Comparison of ENCODE assay signal across 7 mouse cellular contexts in the genomic region with DNA sequence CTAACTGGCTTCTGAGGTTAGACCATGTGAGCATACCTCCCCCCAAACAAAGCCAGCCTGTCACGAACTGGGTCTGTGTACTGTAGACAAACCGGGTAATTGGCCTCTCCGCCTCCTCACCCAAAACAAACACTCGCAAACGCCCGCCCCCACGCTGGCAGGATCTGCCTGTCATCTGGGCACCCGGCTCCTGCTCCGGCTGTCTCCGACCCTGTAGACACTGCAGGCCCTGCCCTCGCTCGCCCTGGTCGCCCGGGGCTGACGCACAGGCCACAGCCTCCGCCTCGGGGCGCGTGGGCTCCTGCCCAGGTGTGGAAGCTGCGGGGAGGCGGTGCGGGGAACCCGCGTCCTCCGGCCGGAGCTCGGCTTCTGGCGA. TPM values are rescaled to one million over a fixed set of nuclear protein-coding genes. Genes with fewer than 3 reads are reported as not detected.
DNase-seq lines count a peak whose midpoint lies in the region; ATAC-seq lines count a peak whose summit lies in the region.

A gene (plus strand): TSS at position 202 of the 376 bp plus-strand sequence.

- peaks cover 14% of the 10 kb centered on the region for H3K27me3 ChIP-seq in intestine, embryonic 16.5 days (replicated peaks; ENCODE audit: control insufficient read depth, insufficient read depth, low read length)
- peaks cover 78% of the 10 kb centered on the region for H3K27me3 ChIP-seq in midbrain, embryonic 10.5 days (ENCODE audit: low read depth, poor library complexity, severe bottlenecking)
- peaks cover 25% of the 10 kb centered on the region for H3K27me3 ChIP-seq in stomach, embryonic 16.5 days (ENCODE audit: control insufficient read depth, insufficient read depth, low read length)

- no peaks in the 10 kb centered on the region for H3K36me3 ChIP-seq in intestine, embryonic 16.5 days (ENCODE audit: control insufficient read depth, insufficient read depth, low read length)
- no peaks in the 10 kb centered on the region for H3K36me3 ChIP-seq in midbrain, embryonic 10.5 days
- no peaks in the 10 kb centered on the region for H3K36me3 ChIP-seq in stomach, embryonic 16.5 days (ENCODE audit: control insufficient read depth, insufficient read depth, low read length)

- H3K9me3 ChIP-seq in intestine, embryonic 16.5 days (ENCODE audit: control insufficient read depth, low read length), result no peaks in the 10 kb centered on the region
- H3K9me3 ChIP-seq in midbrain, embryonic 10.5 days (replicated peaks), result no peaks in the 10 kb centered on the region
- H3K9me3 ChIP-seq in stomach, embryonic 16.5 days (replicated peaks; ENCODE audit: control insufficient read depth, low read length), result no peaks in the 10 kb centered on the region

- peak within 1 kb of the TSS; percentile 62 for H3K4me3 ChIP-seq in intestine, embryonic 16.5 days (ENCODE audit: low read length)
- peak within 1 kb of the TSS; percentile 79 for H3K4me3 ChIP-seq in midbrain, embryonic 10.5 days
- H3K4me3 ChIP-seq in stomach, embryonic 16.5 days (replicated peaks; ENCODE audit: low read length), result peak within 1 kb of the TSS; percentile 54

- peaks cover 8% of the 10 kb centered on the region; the same call in 1 of the 2 replicates for H3K4me1 ChIP-seq in intestine, embryonic 16.5 days (ENCODE audit: control insufficient read depth, insufficient read depth, low read length)
- H3K4me1 ChIP-seq in midbrain, embryonic 10.5 days, result peaks cover 73% of the 10 kb centered on the region
- H3K4me1 ChIP-seq in stomach, embryonic 16.5 days (ENCODE audit: control insufficient read depth, insufficient read depth, low read length), result peaks cover 9% of the 10 kb centered on the region; the same call in 1 of the 2 replicates

- peak; percentile 58 for ATAC-seq in intestine, embryonic 16.5 days
- ATAC-seq in stomach, embryonic 16.5 days (ENCODE audit: insufficient read depth, low FRiP score), result peak; percentile 39; the same call in 1 of the 2 replicates

- intact Hi-C loops in left cerebral cortex, postnatal 25 days (cut with DNase I), result no loop called here

- H3K4me2 ChIP-seq in intestine, embryonic 16.5 days (ENCODE audit: low read depth, low read length), result peak within 1 kb of the TSS; percentile 99
- peak within 1 kb of the TSS; percentile 98 for H3K4me2 ChIP-seq in stomach, embryonic 16.5 days (ENCODE audit: low read depth, low read length)

- peak; percentile 93 for DNase-seq in adrenal gland, adult 2 months
- peak; percentile 73 for DNase-seq in cerebellum, adult 9-10 months
- peak; percentile 32 to 38 for DNase-seq in frontal cortex, postnatal 25 days (ENCODE audit: low spot score in 2 of 2)
- peak; percentile 52 to 59 for DNase-seq in left cerebral cortex, postnatal 25 days (ENCODE audit: low spot score in 2 of 2)
- peak; percentile 69 for DNase-seq in midbrain, embryonic 10.5 days (ENCODE audit: low spot score)

- H3K27ac ChIP-seq in intestine, embryonic 16.5 days (ENCODE audit: low read length), result no peak within 1 kb of the TSS
- peak within 1 kb of the TSS; percentile 91 for H3K27ac ChIP-seq in midbrain, embryonic 10.5 days (replicated peaks)
- no peak within 1 kb of the TSS for H3K27ac ChIP-seq in stomach, embryonic 16.5 days (ENCODE audit: low read length)

- H3K9ac ChIP-seq in intestine, embryonic 16.5 days (ENCODE audit: low read depth, low read length), result peak within 1 kb of the TSS; percentile 72
- H3K9ac ChIP-seq in stomach, embryonic 16.5 days (ENCODE audit: low read length), result peak within 1 kb of the TSS; percentile 71

- WGBS in intestine, embryonic 16.5 days, result 3% methylated on average over 28 of the region's 28 CpGs
- WGBS in midbrain, embryonic 10.5 days, result 2% methylated on average over 28 of the region's 28 CpGs
- under 1% methylated on average over 28 of the region's 28 CpGs for WGBS in stomach, embryonic 16.5 days

RNA-seq across cellular contexts. Expression of the gene that starts here (rescaled TPM):
- total RNA-seq in adrenal gland, adult 2 months (2021), result 100 to 1,000 TPM in 1 of 2 experiments, 10 to 100 TPM in 1; 98.4 to 272 TPM
- 162 and 163 TPM in 2 replicates for polyA plus RNA-seq in adrenal gland, adult 2 months (2012; rRNA removed)
- polyA plus RNA-seq in intestine, embryonic 16.5 days (2015; fragmentation: Nextera tagmentation; extraction: Ambion mirVana), result 0.09 and 0.33 TPM in 2 replicates
- 10 to 100 TPM; 11.3 to 14.1 TPM for total RNA-seq in left cerebral cortex, postnatal 25 days (2021)
- polyA plus RNA-seq in midbrain, embryonic 10.5 days (2016; fragmentation: Nextera tagmentation; extraction: Ambion mirVana), result 1.4 and 2.8 TPM in 2 replicates
- 0.09 and 0.18 TPM in 2 replicates for polyA plus RNA-seq in stomach, embryonic 16.5 days (2015; fragmentation: Nextera tagmentation; extraction: Ambion mirVana)

Comparison
In these comparisons a context has a peak if more than half of its experiments do, and no peak if none do; other contexts are left out.
1. RNA of the gene that starts here (total RNA-seq): 98.4 to 272 TPM in adrenal gland, adult 2 months; 11.3 to 14.1 TPM in left cerebral cortex, postnatal 25 days; every median in the first group is over 4 times any median in the second.
2. RNA of the gene that starts here (polyA plus RNA-seq): 162 to 163 TPM in adrenal gland, adult 2 months; 1.4 to 2.8 TPM in midbrain, embryonic 10.5 days, 0.09 to 0.33 TPM in intestine, embryonic 16.5 days and 0.09 to 0.18 TPM in stomach, embryonic 16.5 days; every median in the first group is over 10 times any median in the second.
3. Peak in ATAC-seq, H3K4me3 ChIP-seq, H3K9ac ChIP-seq and H3K4me2 ChIP-seq in intestine, embryonic 16.5 days; RNA of the gene not detected or under 1 TPM.
4. Peak in ATAC-seq, H3K4me3 ChIP-seq, H3K9ac ChIP-seq and H3K4me2 ChIP-seq in stomach, embryonic 16.5 days; RNA of the gene not detected or under 1 TPM.
5. DNase-seq: peak in every context shown above with its lines; median percentile 93 in adrenal gland, adult 2 months; 73 in cerebellum, adult 9-10 months; 69 in midbrain, embryonic 10.5 days; 56 in left cerebral cortex, postnatal 25 days; 35 in frontal cortex, postnatal 25 days.
6. Peak in every context shown above with its lines, with median percentiles within 50 percentile points of each other: H3K4me3 ChIP-seq.